Mouse (Mus musculus): ENCODE measurements around the gene Tomm40l. TPM values are rescaled to one million over a fixed set of nuclear protein-coding genes. Genes with fewer than 3 reads are reported as not detected.
"Not testable (repeated sequence)": the region's sequence is repeated elsewhere in the genome, so short reads cannot be mapped to it uniquely, and the experiment has no call there.

Gene Tomm40l
- polyA plus RNA-seq, 2 experiments from 2014 or later: 24.0 to 48.7 TPM

GRCm38 (mm10) chr1:171249913-171250600 is 27.7 kb upstream of the Tomm40l start, which contains the start of gene Adamts4:
Adamts4 (plus strand) TSS chr1:171250421.
- ATAC-seq: no peak

GRCm38 (mm10) chr1:171248386-171249226 is 26.3 kb upstream of the Tomm40l start:
- no peak for ATAC-seq

GRCm38 (mm10) chr1:171247916-171248315 is 25.6 kb upstream of the Tomm40l start:
- ATAC-seq: no peak

- peak; percentile 8 for ATAC-seq
Measured at GRCm38 (mm10) chr1:171247453-171247841, 25.1 kb upstream of the Tomm40l start.

GRCm38 (mm10) chr1:171246709-171247452 is 24.6 kb upstream of the Tomm40l start:
- ATAC-seq: peak; percentile 99

- ATAC-seq: no peak
Measured at GRCm38 (mm10) chr1:171245353-171245752, 23.0 kb upstream of the Tomm40l start.

- not testable (repeated sequence) for ATAC-seq
Measured at GRCm38 (mm10) chr1:171241952-171242351, 19.6 kb upstream of the Tomm40l start.

GRCm38 (mm10) chr1:171240911-171241310 is 18.6 kb upstream of the Tomm40l start:
- ATAC-seq: no peak

- ATAC-seq: no peak
Measured at GRCm38 (mm10) chr1:171239992-171240744, 17.9 kb upstream of the Tomm40l start.

- ATAC-seq: peak; percentile 60
Measured at GRCm38 (mm10) chr1:171238463-171238862, 16.1 kb upstream of the Tomm40l start.

- no peak for ATAC-seq
Measured at GRCm38 (mm10) chr1:171237438-171237837, 15.1 kb upstream of the Tomm40l start.

- ATAC-seq: no peak
Measured at GRCm38 (mm10) chr1:171235791-171236190, 13.5 kb upstream of the Tomm40l start.

GRCm38 (mm10) chr1:171234538-171234937 is 12.2 kb upstream of the Tomm40l start:
- ATAC-seq: no peak

- no peak for ATAC-seq
Measured at GRCm38 (mm10) chr1:171234126-171234525, 11.8 kb upstream of the Tomm40l start, which contains the start of gene Fcer1g. Fcer1g (minus strand) TSS chr1:171234365.

GRCm38 (mm10) chr1:171232800-171233730 is 10.8 kb upstream of the Tomm40l start:
- ATAC-seq: no peak

- ATAC-seq: no peak
Measured at GRCm38 (mm10) chr1:171232348-171232747, 10.0 kb upstream of the Tomm40l start.

GRCm38 (mm10) chr1:171231844-171232243 is 9.5 kb upstream of the Tomm40l start:
- no peak for ATAC-seq

GRCm38 (mm10) chr1:171230215-171230614 is 7.9 kb upstream of the Tomm40l start:
- no peak for ATAC-seq

GRCm38 (mm10) chr1:171229750-171230149 is 7.4 kb upstream of the Tomm40l start:
- no peak for ATAC-seq

GRCm38 (mm10) chr1:171227879-171228278 is 5.6 kb upstream of the Tomm40l start:
- no peak for ATAC-seq

GRCm38 (mm10) chr1:171226780-171227179 is 4.5 kb upstream of the Tomm40l start:
- ATAC-seq: no peak
